Mouse (Mus musculus): ENCODE measurements around the gene Macf1. TPM values are rescaled to one million over a fixed set of nuclear protein-coding genes. Genes with fewer than 3 reads are reported as not detected.

Gene Macf1
- total RNA-seq (2015; ENCODE audit: low replicate concordance) (177 and 188 TPM in 2 replicates), total RNA-seq (2017; ENCODE audit: low replicate concordance) (182 and 227 TPM in 2 replicates)

GRCm38 (mm10) chr4:123684260-123684659 lies at the start of gene Macf1:
Gene Macf1, minus strand, starts transcription at chr4:123684360.
- no peak for ATAC-seq (replicated peaks; ENCODE audit: low FRiP score, poor library complexity, severe bottlenecking)

DNA sequence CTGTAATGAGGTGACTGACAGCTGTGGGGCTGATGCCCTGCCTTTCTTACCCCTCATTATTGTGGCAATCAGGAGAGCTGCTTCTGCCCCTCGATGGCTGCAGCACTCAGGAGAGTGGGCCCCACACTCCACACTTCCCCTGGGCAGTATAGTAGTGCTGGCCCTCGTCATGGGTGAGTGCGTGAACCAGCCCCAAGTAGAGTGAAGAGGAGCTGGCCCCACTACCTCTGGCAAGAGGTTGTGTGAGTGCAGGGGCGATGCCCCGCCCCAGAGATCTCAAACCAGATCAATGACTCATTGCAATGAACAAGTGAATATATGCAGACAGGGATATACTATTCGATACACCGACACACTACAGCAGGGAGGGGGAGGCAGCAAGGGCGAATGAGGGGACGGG lies 49.4 kb upstream of the Macf1 start:
- peak; percentile 25; the same call in 1 of the 2 replicates for ATAC-seq (replicated peaks; ENCODE audit: low FRiP score, poor library complexity, severe bottlenecking)

- 0 out of 2 replicates have a peak, but pooled peaks have one; percentile 25 for ATAC-seq (replicated peaks; ENCODE audit: low FRiP score, poor library complexity, severe bottlenecking)
These were observed 48.8 kb upstream of the Macf1 start for GRCm38 (mm10) chr4:123732921-123733320.

- no peak for ATAC-seq (replicated peaks; ENCODE audit: low FRiP score, poor library complexity, severe bottlenecking)
These were observed 48.2 kb upstream of the Macf1 start for GRCm38 (mm10) chr4:123732163-123732910.

DNA sequence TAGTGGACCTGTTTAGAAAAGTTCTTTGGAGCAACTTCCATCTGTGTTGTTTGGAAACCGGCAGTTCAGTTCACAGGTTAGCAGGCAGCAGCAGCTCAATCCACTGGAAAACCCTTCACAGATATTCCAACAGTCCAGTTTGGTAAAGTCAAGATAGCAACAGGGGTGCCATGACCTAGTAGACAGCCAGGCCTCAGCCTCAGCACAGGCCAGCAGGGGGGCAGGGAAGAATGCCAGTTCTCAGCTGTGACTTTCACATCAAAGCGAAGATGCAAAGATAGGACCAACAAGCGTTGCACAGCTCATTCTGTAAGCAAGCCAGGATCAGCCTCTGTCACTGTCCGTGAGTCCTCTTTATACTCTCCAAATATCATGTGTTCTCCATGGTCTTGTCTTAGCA lies 37.6 kb upstream of the Macf1 start:
- ATAC-seq (replicated peaks; ENCODE audit: low FRiP score, poor library complexity, severe bottlenecking): no peak

GRCm38 (mm10) chr4:123718434-123718780 lies 34.2 kb upstream of the Macf1 start:
- peak; percentile 57; the same call in 1 of the 2 replicates for ATAC-seq (replicated peaks; ENCODE audit: low FRiP score, poor library complexity, severe bottlenecking)

DNA sequence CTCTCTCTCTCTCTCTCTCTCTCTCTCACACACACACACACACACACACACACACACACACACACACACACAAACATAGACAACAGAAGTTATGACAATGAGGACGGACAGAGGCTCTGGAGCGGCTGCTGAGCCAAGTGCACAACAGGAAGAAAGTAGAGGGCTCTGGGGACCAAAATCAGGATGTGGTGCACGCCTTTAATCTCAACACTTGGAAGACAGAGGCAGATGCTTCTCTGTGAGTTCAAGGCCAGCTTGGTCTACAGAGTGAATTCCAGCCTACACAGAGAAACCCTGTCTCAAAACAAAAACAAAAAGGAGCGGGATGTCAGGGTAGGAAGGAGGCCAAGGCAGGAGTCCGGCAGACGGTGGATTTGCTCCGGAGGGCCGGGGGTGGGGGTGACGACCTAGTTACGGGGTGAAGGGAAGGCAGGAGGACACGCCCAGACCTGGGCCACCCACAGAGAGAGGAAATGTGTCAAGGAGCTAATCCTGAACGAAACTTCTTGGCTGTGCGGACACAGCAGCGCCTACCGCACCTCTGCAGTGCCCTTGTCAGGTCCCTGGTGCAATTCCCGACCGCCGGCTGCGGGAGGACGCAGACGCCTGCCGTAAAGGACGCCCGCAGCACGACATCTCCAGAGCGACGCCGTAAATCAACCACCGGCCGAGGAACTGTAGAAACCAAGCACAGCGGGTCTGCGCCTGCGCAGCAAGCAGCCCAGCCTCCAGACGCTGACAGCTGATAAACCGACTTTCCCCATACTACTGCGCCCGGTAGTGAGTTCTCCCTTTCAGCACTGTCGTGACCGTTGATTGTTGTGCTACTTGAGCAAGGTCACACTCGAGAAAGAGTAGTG lies 33.6 kb upstream of the Macf1 start, which contains the start of gene Ndufs5:
Gene Ndufs5, minus strand, starts transcription at position 629 of the 860 bp plus-strand sequence.
- ATAC-seq (replicated peaks; ENCODE audit: low FRiP score, poor library complexity, severe bottlenecking): peak; percentile 98

GRCm38 (mm10) chr4:123712431-123712830 lies 28.3 kb upstream of the Macf1 start:
- ATAC-seq (replicated peaks; ENCODE audit: low FRiP score, poor library complexity, severe bottlenecking): no peak

DNA sequence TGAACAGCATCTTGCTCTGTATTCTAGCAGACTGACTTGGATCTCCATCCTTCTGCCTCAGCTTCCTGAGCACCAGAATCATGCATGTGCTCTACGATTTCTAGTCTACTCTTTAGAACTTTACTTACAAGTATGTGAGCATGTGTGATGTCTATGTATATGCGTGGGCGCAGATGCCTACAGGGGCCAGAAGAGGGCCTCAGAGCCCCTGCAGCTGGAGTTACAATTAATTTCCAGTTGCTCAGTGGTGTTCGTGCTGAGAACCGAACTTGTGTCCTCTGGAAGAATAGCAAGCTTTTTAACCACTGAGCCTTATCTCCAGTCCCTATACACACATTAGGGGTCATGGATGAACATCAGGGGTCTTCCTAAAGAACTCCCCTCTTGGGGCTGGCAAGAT lies 23.2 kb upstream of the Macf1 start:
- no peak for ATAC-seq (replicated peaks; ENCODE audit: low FRiP score, poor library complexity, severe bottlenecking)

- ATAC-seq (replicated peaks; ENCODE audit: low FRiP score, poor library complexity, severe bottlenecking): no peak
These were observed 21.2 kb upstream of the Macf1 start for GRCm38 (mm10) chr4:123705340-123705739.

DNA sequence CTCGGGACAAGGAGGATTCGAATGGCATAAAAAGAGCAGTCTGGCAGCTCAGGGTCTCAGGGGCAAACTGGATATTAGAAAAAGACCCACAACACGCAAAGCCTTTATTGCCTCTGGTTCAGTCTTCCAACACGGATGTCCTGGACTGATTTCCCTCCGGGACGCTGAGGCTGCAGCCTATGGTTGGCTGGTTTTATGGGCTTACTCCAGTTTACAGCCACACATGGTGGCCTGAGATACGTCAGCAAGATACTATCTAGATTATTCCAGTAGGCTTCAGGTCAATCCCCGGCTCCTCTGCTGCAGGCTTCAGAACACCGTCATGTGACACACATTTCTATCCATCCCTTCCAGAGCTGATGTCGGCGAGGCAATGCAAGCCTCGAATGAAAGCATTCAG lies 9.2 kb upstream of the Macf1 start:
- no peak for ATAC-seq (replicated peaks; ENCODE audit: low FRiP score, poor library complexity, severe bottlenecking)

- no peak for ATAC-seq (replicated peaks; ENCODE audit: low FRiP score, poor library complexity, severe bottlenecking)
These were observed 7.9 kb upstream of the Macf1 start for GRCm38 (mm10) chr4:123692071-123692470.

DNA sequence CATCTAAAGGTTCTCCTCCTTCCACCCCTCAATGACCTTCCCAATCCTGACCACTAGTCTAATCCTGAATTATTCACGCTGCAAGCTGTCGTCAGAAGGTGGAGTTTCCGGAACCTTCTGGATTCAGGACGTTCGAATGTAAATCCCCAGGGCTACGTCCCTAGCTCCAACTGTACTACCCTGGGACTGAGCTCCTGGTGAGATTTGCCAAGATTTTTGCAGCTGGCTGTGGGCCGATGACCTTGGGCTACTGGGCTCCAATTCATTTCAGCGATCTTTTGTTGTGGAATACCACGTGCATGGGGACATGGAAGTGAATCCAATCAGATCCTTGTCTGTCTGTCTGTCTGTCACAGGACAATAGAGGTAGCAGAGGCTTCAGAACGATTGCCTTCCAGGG lies 6.2 kb upstream of the Macf1 start:
- no peak for ATAC-seq (replicated peaks; ENCODE audit: low FRiP score, poor library complexity, severe bottlenecking)

DNA sequence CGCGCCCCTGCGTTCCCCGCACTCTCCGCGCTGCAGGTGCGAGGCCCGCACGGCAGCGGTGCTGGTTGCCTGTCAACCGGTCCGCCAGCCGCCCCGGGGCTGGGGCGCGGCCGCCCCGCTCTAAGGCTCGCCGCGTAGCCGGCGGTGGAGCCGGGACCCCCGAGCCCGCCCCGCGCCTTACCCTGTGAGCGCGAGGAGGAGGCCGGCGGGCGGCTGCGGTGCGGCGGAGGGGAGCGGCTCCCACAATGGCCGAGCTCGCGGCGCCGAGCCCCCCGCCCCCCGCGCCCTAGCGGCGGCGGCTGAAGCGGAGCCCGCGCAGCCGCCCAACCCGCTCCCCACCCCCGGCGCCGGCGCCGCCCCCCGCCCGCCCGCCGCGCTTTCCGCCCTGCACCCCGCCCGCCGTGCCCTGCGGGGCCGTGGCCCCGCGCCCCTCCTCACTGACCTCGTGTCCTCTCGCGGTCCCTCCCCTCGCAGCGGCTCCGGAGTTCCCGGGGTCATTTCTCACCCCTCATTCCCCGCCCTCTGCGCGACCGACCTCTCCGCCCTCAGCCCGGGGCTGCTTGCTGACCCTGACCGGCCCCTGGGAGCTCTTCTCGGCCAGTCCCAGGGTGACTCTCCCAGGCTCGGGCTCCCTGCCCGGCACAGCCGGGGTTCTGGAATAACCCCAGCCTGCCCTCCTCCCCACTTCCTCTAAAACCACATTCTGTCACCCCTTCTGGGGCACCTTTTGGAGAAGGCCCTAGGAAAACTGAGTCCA lies 3.0 kb upstream of the Macf1 start:
- no peak; the same call in 1 of the 2 replicates for ATAC-seq (replicated peaks; ENCODE audit: low FRiP score, poor library complexity, severe bottlenecking)

- ATAC-seq (replicated peaks; ENCODE audit: low FRiP score, poor library complexity, severe bottlenecking): no peak
These were observed 2.3 kb upstream of the Macf1 start for GRCm38 (mm10) chr4:123686368-123687024.

DNA sequence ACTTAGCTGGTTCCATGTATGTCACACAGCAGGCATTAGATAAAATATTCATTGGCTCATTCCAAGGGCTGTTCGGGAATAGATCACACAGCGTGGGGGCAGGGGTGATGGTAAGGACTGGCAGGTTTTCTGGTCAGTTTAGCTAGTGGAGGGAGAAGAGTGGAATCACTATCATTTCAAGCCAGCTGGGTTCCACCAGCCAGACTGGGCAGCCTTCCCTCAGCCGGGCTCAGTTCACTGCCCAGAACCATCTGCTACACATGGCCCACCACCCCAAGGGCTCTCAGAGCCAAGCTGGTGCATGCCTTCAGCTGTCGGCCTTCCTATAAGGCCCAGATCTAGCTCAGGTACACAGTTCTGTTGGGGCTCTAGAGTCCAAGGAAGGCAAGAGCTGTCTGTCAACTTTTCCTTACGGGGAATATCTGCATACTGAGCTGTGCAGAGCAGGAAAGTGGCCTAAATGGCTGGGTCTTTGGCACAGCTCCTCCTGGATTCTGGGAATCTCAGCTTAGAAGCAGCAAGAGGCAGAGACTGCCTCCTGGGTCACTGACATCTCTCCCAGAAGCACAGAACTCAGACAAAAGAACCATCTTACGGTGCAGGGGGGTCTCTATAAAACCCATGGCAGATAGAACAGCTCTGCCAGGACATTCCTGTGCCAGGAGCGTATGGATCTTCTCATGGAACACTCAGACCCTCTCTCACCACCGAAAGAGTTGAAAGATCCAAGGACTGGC lies 1.5 kb upstream of the Macf1 start:
- no peak for ATAC-seq (replicated peaks; ENCODE audit: low FRiP score, poor library complexity, severe bottlenecking)

DNA sequence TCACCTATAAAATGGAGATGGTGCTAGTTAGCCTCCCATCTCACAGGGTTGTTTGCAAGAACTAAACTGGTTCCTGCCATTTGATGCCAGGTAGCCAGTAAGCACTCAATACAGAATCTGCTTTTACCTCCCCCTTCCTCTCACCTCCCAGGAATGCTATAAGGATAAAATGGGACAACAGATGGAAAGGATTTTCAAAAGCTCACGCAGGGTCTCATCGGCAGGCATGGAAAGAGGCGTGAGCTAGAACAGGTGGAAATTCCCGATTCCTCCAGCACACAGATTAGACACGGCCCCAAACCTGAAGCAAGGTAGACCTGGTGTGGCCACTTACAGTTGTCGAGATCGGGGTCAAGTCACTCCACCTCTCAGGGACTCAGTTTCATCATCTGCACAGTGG lies 886 bp upstream of the Macf1 start:
- no peak for ATAC-seq (replicated peaks; ENCODE audit: low FRiP score, poor library complexity, severe bottlenecking)

- no peak for ATAC-seq (replicated peaks; ENCODE audit: low FRiP score, poor library complexity, severe bottlenecking)
These were observed 1.9 kb downstream of the Macf1 start for GRCm38 (mm10) chr4:123682291-123682690.

DNA sequence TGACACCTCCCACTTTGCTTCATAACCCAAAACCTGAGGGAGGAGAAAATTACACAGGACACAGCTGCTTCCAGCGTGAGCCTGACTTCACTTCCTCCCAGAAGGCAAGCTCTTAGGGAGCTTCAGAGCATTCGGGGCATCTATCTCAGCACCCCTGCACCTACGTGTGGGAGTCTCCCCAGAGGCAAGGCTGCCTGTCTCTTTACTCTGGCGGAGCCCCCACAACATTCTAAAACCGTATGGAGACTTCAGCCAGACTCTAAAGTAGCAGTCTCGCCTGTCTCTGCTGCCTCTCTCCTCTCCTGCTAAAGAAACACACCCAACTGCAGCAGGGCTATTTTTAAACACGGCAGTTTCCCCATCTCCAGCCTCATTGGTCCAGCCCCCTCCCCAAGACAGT lies 3.2 kb downstream of the Macf1 start:
- no peak for ATAC-seq (replicated peaks; ENCODE audit: low FRiP score, poor library complexity, severe bottlenecking)
